Mouse (Mus musculus) kidney, postnatal 10 days (tissue): ENCODE measurements around the gene Tgfb2.

Experiments
- DNase-seq: peaks from one replicate; pipeline ENCODE4 v3.0.0; 2021; ENCODE audit warnings: mixed read lengths

The Tgfb2 gene

DNA sequence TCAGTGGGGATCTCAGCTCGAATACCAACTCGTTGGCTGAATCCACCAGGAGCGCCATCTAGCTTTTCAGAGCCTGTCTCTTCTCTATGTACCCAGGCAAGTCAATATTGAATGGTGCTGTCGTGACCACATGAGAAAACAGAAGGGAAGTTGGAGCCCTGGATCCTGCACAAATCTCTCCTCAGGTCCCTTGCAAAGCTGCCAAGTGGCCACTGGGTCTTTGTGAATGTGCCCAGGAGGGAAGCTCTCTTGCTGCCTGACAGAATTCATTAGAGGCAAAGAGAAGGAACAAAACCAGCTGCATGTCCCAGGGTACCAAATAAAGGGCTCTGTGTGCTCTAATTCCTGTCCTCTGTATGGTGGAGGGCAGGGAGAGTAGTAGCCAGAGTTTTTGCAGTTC is 50.7 kb downstream of the Tgfb2 start:
- no peak for DNase-seq

DNA sequence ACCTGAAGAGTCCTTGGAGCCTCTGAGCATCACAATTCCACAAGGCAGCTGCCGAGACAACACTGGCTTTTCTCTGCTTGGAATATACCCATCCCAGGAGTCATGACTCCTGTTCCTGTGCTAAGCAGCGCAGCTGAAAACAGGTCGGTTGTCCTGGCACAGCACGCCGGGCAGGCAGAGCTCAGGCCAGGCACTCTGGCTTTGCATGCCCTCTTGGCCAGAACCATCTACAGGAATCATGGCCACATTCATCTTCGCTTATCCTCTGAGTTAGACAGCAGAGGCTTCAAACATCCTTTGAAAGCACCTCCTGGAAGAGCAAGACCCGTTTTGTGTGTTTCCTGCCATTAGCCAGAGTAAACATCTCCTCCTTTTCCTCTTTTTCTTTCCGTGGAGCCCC is 53.6 kb downstream of the Tgfb2 start:
- no peak for DNase-seq

DNA sequence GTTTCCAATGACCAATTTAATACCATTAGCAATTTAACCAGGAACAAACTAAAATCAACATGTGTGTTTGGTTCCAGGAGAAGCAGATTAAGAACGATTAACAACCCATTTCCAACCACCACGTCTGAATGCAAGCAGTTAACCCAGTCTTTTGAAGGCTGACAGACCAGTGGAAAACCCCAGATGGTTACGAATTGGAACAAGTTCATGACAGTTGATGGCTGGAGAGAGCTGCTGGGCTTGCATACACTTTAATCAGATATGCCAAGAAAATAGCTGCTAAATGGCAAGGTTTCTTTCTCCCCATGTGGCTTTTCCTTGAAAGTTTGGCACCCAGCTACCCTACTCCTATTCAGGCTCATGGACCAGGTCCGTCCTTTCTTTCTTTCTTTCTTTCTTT is 55.8 kb downstream of the Tgfb2 start:
- DNase-seq: no peak

DNA sequence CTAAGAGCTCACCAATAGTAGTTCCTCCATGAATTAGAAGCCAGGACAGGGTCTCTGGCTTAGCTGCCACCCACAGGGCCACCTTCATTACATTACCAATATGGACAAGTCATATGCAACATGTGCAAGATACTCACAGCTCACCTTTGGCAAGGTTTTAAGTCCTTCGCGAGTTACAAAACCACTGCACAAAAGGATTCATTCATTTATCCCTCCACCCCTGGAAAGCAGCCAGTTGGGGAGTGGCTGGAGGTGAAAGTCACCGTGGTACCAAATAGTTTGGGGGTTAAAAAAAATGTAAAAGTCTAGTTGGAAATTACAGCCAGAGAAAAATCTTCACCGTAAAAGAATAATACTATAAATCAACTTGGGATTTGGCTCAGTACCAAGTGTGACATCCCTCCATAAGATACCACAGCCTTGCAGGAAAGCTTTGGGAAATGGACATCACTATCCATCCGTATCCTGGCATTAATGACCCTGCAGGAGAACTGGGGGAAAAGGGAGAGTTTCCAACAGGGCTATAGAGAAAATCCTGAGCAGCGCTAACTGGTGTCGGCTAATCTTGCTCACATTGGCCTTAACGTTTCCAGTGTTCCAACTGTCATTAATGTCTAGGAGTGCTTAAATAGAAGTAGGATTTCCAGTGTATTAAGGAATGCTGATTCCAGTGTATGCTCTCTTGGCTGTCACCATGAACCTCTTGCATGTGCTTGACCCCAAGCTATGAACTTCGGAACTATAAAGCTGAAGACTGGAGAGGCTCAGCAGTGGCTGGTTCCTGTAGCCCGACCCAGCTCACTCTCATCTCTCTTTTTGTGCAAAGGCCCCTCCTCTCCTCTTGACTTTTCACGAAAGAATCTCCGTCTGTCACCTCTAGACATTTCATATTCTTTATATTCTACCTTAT is 68.2 kb downstream of the Tgfb2 start:
- peak; percentile 18 for DNase-seq

- DNase-seq: no peak
Observed at GRCm38 (mm10) chr1:186635045-186635444, 70.7 kb downstream of the Tgfb2 start.

DNA sequence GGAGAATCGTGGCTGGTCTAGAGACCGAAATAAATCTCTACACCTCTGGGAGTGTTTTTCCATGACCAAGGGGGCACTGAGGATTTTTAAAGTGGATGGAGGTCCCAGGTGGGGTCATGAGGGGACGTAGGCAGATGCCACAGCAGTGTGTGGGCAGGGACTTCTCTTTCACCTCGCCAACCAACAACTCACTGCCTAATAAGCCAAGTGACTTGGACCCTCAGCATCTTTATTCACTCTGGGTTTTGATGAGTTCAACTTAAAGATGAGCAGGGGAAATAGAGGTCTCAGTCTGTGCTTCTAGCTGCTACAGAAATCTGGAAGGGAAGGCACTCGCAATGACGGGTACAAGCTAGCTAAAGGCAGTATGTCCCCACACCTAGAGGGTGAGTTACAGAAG is 74.3 kb downstream of the Tgfb2 start:
- DNase-seq: no peak

DNA sequence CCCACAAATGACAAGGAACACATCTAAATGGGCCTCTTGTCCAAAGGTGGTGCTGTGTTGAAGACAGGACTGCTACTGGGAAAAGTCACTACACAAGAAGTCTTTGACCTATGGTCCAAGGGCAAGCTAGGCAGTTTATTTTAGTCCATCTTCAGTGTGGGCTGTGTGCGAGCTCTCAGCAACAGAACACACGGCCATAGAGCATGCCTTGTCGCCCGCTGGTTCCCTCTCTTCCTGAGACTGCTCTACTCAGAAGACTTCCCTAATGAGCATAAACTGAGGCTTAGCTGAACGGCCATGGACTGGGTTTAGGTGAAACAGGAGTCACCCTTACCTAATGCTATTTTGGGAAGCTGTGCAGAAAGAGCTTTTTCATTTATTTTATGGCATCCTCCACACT is 74.8 kb downstream of the Tgfb2 start:
- DNase-seq: no peak

- DNase-seq: peak; percentile 24
Observed at GRCm38 (mm10) chr1:186627451-186627995, 78.3 kb downstream of the Tgfb2 start.

DNA sequence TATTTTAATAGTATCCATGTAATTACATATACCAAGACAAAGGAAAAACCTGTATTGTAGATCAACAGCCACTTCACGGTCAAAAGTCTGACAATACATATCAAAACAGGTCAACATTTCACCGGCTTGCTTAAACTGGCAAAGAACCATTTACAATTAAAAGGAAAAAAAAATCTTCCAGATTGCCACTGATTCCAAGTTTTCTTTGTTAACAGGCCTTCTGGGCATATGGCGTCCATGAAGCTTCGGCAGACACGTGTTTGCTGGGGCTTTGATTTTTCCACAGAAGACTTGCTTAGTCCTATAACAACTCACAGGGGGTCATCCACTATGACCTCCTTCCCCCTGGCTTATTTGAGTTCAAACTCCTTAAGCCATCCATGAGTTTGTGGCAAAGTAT is 81.3 kb downstream of the Tgfb2 start:
- no peak for DNase-seq

DNA sequence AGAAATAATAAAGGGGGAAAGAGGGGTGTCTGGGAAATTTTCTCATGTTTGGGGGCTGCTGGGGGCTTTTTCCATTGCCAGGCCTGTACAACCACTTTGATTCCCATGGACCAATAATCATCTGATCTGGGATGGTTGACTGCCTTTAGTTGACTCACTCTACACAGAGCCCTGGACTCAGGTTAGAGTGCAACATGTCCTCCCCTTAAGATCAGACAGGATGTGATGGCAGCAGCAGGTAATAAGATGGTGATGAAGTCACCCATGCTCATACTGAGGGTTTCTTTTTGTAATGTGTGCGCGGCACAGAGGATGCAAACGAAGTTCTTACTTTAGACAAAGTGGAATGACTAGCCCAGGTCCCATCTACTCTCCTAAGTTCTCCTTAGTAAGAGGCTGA is 84.0 kb downstream of the Tgfb2 start:
- DNase-seq: no peak

GRCm38 (mm10) chr1:186618285-186618684 is 87.5 kb downstream of the Tgfb2 start:
- DNase-seq: no peak

DNA sequence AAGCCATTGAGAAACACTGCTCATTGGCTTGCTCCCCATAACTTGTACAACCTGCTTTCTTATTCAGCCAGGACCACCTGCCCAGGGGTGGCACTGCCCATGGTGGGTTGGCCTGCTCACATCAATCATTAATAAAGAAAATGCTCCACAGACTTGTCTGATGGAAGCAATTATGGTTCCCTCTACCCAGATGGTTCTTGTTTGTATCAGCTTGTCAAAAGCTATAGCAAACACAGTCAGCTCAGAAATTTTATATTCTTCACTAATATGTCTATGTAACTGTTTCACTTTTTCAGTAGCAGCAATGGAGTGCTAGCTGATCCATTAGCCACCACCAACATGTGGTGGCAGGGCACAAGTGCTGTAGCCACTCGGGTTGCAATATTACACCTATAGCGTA is 94.4 kb downstream of the Tgfb2 start:
- no peak for DNase-seq

DNA sequence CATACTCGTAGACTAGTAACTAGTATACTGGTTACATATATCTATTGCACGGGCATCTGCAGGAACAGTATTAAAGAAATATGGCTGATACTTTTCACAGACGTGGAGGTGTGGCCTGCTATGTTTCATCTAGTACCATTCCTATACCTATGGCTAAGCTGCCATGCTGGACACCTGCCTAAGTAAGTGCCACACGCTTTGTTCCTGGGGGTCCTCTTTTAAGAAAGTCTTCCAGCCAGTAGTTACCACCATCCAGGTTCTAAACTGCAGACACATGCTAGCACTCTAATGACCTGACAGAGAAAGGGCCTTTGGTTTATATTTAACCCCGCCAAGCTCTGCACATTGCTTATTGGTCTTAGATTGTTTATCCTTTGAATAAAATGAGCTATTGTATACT is 95.3 kb downstream of the Tgfb2 start:
- no peak for DNase-seq

DNA sequence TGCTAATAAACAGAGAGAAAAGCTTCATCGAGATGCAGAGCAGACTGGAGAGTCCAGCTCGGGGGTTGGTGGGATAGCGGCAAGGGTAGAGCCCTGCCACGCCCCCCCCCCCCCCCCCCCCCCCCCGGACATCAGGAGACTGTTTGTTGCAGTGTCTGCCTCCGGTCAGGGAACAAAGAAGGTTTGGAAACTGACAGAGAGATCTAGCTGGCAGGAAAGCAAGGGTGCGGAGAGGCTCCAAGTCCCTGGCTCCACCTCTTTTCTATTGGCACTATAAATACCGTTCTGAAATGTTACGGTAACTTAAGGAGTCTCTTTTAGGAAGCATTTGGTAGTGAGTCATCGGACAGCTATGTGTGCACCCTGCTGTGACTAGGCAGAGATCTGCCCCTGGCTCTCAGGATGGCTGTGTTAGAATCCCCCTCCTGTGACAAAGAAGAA is 96.0 kb downstream of the Tgfb2 start:
- DNase-seq: peak; percentile 27

DNA sequence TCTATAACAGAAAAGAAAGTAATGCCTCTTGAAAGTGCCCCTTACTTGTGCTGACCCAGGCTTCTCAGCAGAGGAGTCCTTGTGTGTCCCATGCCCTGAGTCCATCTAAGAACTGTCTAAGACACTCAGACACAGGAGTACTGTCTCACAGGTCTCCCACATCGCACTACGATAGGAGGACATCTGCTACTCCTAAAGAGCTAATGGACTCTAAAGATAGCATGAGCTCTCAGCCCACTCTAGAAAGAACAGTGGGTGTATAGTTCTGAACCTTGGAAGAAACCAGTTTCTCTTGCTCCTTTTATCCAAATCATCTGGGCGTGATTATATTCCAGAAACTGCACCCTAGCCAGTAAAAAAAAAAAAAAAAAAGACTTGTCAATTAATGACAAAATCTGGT is 97.7 kb downstream of the Tgfb2 start:
- no peak for DNase-seq

GRCm38 (mm10) chr1:186605635-186606034 is 100.2 kb downstream of the Tgfb2 start:
- no peak for DNase-seq

DNA sequence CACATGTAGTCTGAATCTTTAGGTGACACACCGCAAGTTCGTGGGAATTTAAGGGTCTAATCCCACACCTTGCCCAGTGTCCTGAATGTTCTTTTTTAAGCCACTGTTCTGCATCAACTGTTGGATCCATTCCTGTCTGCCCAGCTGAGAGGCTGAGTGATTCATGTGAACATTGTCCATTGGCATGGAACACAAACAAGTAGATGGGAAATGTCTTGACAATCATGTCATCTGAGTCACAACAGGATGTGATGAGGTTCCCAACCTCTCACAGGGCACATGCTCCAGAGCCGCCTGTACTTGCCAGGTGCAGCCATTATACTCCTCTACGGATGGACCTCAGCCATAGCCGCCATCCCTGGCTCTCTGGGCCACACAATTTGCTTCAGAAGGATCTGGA is 101.7 kb downstream of the Tgfb2 start:
- no peak for DNase-seq

GRCm38 (mm10) chr1:186588226-186588625 is 117.6 kb downstream of the Tgfb2 start:
- no peak for DNase-seq

GRCm38 (mm10) chr1:186587065-186587804 is 118.6 kb downstream of the Tgfb2 start:
- no peak for DNase-seq

- no peak for DNase-seq
Observed at GRCm38 (mm10) chr1:186585571-186586164, 120.1 kb downstream of the Tgfb2 start.

- no peak for DNase-seq
Observed at GRCm38 (mm10) chr1:186583933-186584332, 121.9 kb downstream of the Tgfb2 start.

DNA sequence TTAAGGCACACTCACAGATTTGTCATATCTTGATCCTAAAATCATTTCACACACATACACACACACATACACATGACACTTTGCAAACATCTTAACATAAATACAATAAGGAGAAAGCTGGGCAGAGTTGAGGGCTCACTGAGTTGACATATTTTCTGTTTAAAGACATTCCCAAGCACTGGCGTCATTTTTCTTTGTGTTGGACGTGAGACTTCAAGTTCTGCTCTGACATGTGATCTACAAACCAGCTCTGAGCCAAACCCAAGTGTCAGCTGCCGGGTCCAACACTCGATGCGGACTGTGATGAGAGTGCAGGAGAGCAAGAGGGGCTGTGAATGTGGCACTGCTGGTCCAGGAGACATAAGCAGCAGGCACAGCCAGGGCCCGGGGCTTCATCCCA is 123.7 kb downstream of the Tgfb2 start:
- DNase-seq: no peak

- DNase-seq: no peak
Observed at GRCm38 (mm10) chr1:186581666-186582065, 124.1 kb downstream of the Tgfb2 start.
